Mouse (Mus musculus): ENCODE data around the gene Gatd1. TPM values are rescaled to one million over a fixed set of nuclear protein-coding genes. Genes with fewer than 3 reads are reported as not detected.

Gatd1 gene
- 85.0 TPM for polyA plus RNA-seq (2017; shearing (Covaris generic))

GRCm38 (mm10) chr7:141413809-141414584 lies at the start of gene Gatd1:
Gatd1 (minus strand) TSS chr7:141414136.

GRCm38 (mm10) chr7:141460391-141461113 lies 46.6 kb upstream of the Gatd1 start, which contains the start of gene Cracr2b:
Cracr2b (plus strand) TSS chr7:141461094.

DNA sequence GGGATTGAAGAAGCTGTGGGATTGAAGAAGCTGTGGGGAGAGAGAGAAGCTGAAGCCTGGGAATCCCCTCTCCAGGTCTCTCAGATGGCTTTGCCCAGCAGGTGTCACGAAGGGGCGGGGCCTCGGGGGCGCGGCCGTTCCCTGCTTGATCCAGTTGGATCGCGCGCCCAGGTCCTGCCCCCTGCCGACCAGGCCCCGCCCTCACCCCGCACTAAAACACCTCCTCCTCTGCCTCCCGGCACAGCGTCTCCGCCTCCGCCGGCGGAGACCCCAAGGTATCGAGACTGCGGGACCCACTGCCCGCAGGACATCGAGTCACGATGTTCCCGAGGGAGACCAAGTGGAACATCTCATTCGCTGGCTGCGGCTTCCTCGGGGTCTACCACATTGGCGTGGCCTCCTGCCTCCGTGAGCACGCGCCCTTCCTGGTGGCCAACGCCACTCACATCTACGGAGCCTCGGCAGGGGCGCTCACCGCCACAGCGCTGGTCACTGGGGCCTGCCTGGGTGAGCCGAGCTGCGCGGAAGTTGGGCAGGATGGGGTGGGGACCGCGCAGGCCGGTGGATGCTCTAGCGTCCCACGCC lies 41.1 kb upstream of the Gatd1 start, which contains the start of gene Pnpla2:
Gene Pnpla2, plus strand, starts transcription at position 232 of the 585 bp plus-strand sequence.

GRCm38 (mm10) chr7:141447110-141447991 lies 33.4 kb upstream of the Gatd1 start, which contains the start of gene Rplp2:
Rplp2 (plus strand) TSS chr7:141447370.

GRCm38 (mm10) chr7:141443828-141444237 lies 29.9 kb upstream of the Gatd1 start, which contains the start of gene Pidd1:
Pidd1 (minus strand) TSS chr7:141444025.

DNA sequence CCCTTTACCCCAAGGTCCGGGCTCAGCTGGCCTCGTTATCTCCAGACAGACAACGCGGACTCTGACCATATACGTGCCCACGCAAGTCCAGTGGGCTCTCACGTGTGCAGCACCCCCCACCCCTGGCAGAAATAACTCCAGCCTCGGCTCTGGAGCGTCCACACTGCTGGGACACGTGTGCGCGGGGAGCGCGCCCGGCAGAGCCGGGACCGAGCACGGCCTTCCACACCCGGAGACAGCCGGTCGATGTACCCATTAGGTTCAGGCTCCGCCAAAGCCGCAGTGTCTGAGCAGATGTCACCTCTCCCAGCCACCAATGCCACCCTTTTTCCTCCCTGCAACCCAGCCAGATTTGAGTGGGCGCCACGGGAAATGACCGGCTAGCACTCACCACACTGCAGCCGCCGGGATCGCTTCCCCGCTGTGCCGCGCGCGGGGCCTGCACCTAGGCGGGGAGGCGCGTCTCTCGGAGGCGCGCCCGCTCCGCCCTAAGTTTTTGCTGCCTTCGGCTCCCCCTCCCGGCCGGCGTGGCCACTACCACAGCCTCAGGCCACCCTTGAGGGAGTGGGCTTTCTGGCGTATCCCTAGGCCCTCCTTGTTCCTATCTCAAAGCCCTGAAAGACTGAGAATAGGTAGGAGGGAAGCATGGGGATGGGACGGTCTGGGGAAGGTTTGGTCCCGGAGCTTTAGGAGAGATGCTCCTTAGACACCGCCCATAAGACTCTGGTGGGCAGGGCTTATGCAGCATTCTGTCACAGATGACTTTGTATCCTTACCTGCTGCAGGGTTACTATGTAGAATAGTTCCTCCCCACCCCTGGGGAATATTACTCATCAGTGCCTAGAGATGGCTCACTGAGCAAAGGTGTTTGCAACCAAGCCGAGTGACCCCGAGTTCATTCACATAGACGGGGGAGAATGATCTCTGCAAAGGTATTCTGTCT lies 23.5 kb upstream of the Gatd1 start, which contains the start of gene Slc25a22:
Gene Slc25a22, minus strand, starts transcription at position 715 of the 943 bp plus-strand sequence.

GRCm38 (mm10) chr7:141429310-141429709 lies 15.4 kb upstream of the Gatd1 start, which contains the start of gene Cend1:
Cend1 (minus strand) TSS chr7:141429491.

DNA sequence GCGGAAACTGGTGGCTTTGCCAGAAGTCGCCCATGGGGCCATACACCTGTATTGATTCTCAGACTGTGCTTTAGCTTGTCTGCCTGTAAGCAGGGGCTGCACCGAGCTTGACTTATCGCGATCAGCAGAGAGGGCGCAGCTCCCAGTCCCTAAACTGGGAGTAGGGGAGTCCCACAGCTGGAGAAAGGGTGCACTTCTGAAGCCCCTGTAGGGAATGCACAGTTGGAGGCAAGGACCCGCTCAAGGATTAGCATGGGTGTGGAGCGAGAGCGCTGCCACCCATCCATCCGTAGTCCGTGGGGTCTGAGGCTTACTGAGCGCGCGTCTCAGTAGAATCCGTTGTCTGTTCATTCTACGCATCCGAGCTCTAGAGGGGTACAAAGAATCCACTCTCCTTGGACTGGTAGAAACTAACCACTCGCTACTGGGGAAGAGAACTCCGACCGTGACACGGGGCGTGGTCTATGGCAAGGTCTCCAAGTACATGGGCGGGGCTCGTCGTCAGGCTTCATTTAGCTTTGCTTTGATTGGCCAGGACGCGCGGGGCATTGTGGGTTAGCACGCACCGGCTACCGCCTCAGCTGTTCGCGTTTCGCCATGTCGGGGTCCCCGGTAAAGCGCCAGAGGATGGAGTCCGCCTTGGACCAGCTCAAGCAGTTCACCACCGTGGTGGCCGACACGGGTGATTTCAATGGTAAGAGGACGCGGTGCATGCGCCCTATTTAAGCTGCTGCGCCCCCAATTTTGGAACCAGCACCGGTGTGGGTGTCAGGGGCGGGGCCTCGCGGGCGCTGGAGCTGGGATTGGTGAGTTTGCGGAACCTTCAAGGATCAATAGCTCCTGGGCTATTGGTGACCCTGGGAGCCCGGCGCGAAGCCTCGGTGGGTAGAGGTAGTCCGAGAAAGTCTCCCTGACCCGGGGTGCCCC lies 22.0 kb downstream of the Gatd1 start, which contains the start of gene Taldo1:
Gene Taldo1, plus strand, starts transcription at position 575 of the 927 bp plus-strand sequence.

Other genes starting within 250 kb of the Gatd1 start
- 165 TPM for gene Rnh1, start 241.3 kb downstream of the Gatd1 start, polyA plus RNA-seq (2017; shearing (Covaris generic))
- 3.5 TPM for gene Hras, start 220.1 kb downstream of the Gatd1 start, polyA plus RNA-seq (2017; shearing (Covaris generic))
- gene Lrrc56, start 220.0 kb downstream of the Gatd1 start, polyA plus RNA-seq (2017; shearing (Covaris generic)) = 3.5 TPM
- gene Lmntd2, start 200.1 kb downstream of the Gatd1 start, polyA plus RNA-seq (2017; shearing (Covaris generic)) = 15.4 TPM
- gene Rassf7, start 198.3 kb downstream of the Gatd1 start, polyA plus RNA-seq (2017; shearing (Covaris generic)) = 24.4 TPM
- 133 TPM for gene Phrf1, start 185.4 kb downstream of the Gatd1 start, polyA plus RNA-seq (2017; shearing (Covaris generic))
- gene Irf7, start 147.7 kb downstream of the Gatd1 start, polyA plus RNA-seq (2017; shearing (Covaris generic)) = 111 TPM
- gene Cdhr5, start 137.3 kb downstream of the Gatd1 start, polyA plus RNA-seq (2017; shearing (Covaris generic)) = not detected
- not detected for gene Sct, start 135.0 kb downstream of the Gatd1 start, polyA plus RNA-seq (2017; shearing (Covaris generic))
- gene Drd4, start 122.1 kb downstream of the Gatd1 start, polyA plus RNA-seq (2017; shearing (Covaris generic)) = not detected
- gene Deaf1, start 86.4 kb downstream of the Gatd1 start, polyA plus RNA-seq (2017; shearing (Covaris generic)) = 15.6 TPM
- gene Tmem80, start 86.4 kb downstream of the Gatd1 start, polyA plus RNA-seq (2017; shearing (Covaris generic)) = 41.9 TPM
- not detected for gene Eps8l2, start 75.3 kb downstream of the Gatd1 start, polyA plus RNA-seq (2017; shearing (Covaris generic))
- gene Taldo1, start 21.9 kb downstream of the Gatd1 start, polyA plus RNA-seq (2017; shearing (Covaris generic)) = 342 TPM
- gene Cend1, start 15.4 kb upstream of the Gatd1 start, polyA plus RNA-seq (2017; shearing (Covaris generic)) = 0.56 TPM
- gene Slc25a22, start 23.8 kb upstream of the Gatd1 start, polyA plus RNA-seq (2017; shearing (Covaris generic)) = 82.4 TPM
- 14.5 TPM for gene Pidd1, start 29.9 kb upstream of the Gatd1 start, polyA plus RNA-seq (2017; shearing (Covaris generic))
- 1,588 TPM for gene Rplp2, start 33.2 kb upstream of the Gatd1 start, polyA plus RNA-seq (2017; shearing (Covaris generic))
- gene Pnpla2, start 41.1 kb upstream of the Gatd1 start, polyA plus RNA-seq (2017; shearing (Covaris generic)) = 99.5 TPM
- gene Cracr2b, start 47.0 kb upstream of the Gatd1 start, polyA plus RNA-seq (2017; shearing (Covaris generic)) = not detected
- gene Cd151, start 53.3 kb upstream of the Gatd1 start, polyA plus RNA-seq (2017; shearing (Covaris generic)) = 8.9 TPM
- 31.5 TPM for gene Polr2l, start 61.0 kb upstream of the Gatd1 start, polyA plus RNA-seq (2017; shearing (Covaris generic))
- 3.8 TPM for gene Tspan4, start 61.1 kb upstream of the Gatd1 start, polyA plus RNA-seq (2017; shearing (Covaris generic))
- gene Chid1, start 125.7 kb upstream of the Gatd1 start, polyA plus RNA-seq (2017; shearing (Covaris generic)) = 24.9 TPM
- 25.5 TPM for gene Ap2a2, start 148.0 kb upstream of the Gatd1 start, polyA plus RNA-seq (2017; shearing (Covaris generic))
- gene Muc6, start 241.2 kb upstream of the Gatd1 start, polyA plus RNA-seq (2017; shearing (Covaris generic)) = 0.18 TPM